Mouse (Mus musculus): Measurements from ENCODE around the gene Srsf12. TPM values are rescaled to one million over a fixed set of nuclear protein-coding genes. Genes with fewer than 3 reads are reported as not detected.

Srsf12 gene
- polyA plus RNA-seq, 1 experiment from 2014 or later = 7.9 TPM

DNA sequence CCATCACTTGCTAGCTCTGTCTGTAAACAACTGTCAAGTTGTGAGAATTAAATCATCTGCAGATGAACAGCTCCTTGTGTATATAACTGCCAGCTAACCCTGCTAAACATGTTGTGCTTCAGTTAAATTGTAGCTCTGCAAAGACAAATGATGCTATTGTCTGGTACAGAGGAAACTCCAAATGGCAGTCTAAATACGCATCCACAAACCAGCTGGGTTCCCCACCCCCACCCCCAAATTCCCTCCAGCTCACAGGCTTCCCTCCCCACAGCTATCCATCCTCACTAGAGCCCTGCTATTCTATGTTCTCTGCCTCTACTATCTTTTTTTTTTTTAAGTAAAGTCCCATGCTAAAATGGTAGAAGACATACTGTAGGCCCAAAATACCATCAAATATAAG, 13.1 kb downstream of the Srsf12 start:
- Histone ChIP-seq H3K9ac (ENCODE audit: low read length) (no peak overlapping the region), H3K27me3 (ENCODE audit: control insufficient read depth, insufficient read depth, low read length) (no peaks in the 10 kb centered on the region), H3K36me3 (ENCODE audit: control insufficient read depth, insufficient read depth, low read length) (no peaks in the 10 kb centered on the region), H3K9me3 (ENCODE audit: control insufficient read depth, low read length) (no peaks in the 10 kb centered on the region), H3K27ac (ENCODE audit: low read depth, low read length) (no peak overlapping the region), H3K4me3 (ENCODE audit: low read depth, low read length) (no peak overlapping the region), H3K4me1 (replicated peaks; ENCODE audit: control insufficient read depth, insufficient read depth, low read length) (no peaks in the 10 kb centered on the region), H3K4me2 (ENCODE audit: low read depth, low read length, severe bottlenecking) (no peak overlapping the region)
- 67% methylated on average over 1 of the region's 1 CpGs for WGBS
- no peak for DNase-seq (ENCODE audit: low spot score)
- ATAC-seq (replicated peaks; ENCODE audit: low FRiP score) = no peak

DNA sequence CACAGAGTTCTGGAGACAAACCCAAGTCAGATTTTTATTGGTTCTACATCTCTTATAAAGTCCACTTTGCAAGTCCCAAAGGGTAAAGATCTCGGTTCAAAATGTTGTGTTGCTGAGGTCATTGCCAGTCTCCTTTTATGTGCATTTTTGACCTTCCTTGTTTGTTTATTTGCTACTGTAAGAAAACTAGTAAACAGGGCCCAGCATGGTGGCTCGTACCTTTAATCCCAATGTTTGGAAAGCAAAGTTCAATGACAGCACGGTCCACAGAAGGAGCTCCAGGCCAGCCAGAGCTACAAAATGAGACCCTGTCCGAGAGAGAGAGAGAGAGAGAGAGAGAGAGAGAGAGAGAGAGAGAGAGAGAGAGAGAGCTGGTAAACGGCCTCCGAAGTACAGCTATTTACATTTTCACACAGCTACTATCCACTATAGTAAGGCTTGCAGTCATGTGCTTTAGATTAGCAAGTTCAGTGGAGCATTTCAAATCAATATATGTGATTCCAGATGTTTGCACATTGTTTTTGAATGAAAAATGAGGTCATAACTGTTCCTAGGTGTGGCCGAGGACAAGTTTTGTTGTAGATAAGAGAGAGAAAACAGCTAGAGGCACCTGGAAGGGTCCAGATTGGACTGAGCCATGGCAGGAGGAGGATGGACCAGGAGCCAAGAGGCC, 15.3 kb downstream of the Srsf12 start:
- 75% methylated on average over 7 of the region's 7 CpGs for WGBS
- Histone ChIP-seq H3K9me3 (ENCODE audit: control insufficient read depth, low read length) (no peaks in the 10 kb centered on the region), H3K27me3 (ENCODE audit: control insufficient read depth, insufficient read depth, low read length) (no peaks in the 10 kb centered on the region), H3K27ac (ENCODE audit: low read depth, low read length) (no peak overlapping the region), H3K9ac (ENCODE audit: low read length) (no peak overlapping the region), H3K36me3 (ENCODE audit: control insufficient read depth, insufficient read depth, low read length) (no peaks in the 10 kb centered on the region), H3K4me1 (replicated peaks; ENCODE audit: control insufficient read depth, insufficient read depth, low read length) (no peaks in the 10 kb centered on the region), H3K4me3 (ENCODE audit: low read depth, low read length) (no peak overlapping the region), H3K4me2 (ENCODE audit: low read depth, low read length, severe bottlenecking) (no peak overlapping the region)
- DNase-seq (ENCODE audit: low spot score) = no peak
- ATAC-seq (replicated peaks; ENCODE audit: low FRiP score) = no peak

DNA sequence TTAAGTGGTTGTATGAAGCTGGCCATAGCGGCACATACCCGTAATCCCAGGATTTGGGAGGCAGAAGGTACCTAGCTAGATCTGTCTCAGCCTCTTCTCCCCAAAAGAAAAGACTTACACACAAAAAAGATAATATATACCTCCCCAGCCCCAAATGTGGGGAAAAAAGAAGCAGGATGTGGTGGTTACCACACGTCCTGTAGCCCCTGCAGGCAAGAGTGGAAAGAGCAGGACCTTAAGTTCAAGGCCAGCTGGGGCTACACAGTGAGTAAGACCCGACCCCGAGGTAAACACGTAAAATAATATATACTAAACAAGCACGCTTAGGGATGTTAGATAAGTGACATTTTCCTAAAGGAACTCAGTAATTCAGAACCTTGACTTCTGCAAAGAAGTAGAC, 18.4 kb downstream of the Srsf12 start:
- H3K4me2 ChIP-seq (ENCODE audit: low read depth, low read length, severe bottlenecking) = no peak overlapping the region
- H3K9me3 ChIP-seq (ENCODE audit: control insufficient read depth, low read length) = no peaks in the 10 kb centered on the region
- no peak for ATAC-seq (replicated peaks; ENCODE audit: low FRiP score)
- no peak overlapping the region for H3K4me3 ChIP-seq (ENCODE audit: low read depth, low read length)
- H3K9ac ChIP-seq (ENCODE audit: low read length) = no peak overlapping the region
- 91% methylated on average over 7 of the region's 7 CpGs for WGBS
- no peaks in the 10 kb centered on the region for H3K4me1 ChIP-seq (replicated peaks; ENCODE audit: control insufficient read depth, insufficient read depth, low read length)
- no peaks in the 10 kb centered on the region for H3K27me3 ChIP-seq (ENCODE audit: control insufficient read depth, insufficient read depth, low read length)
- H3K27ac ChIP-seq (ENCODE audit: low read depth, low read length) = no peak overlapping the region
- DNase-seq (ENCODE audit: low spot score) = no peak
- no peaks in the 10 kb centered on the region for H3K36me3 ChIP-seq (ENCODE audit: control insufficient read depth, insufficient read depth, low read length)

DNA sequence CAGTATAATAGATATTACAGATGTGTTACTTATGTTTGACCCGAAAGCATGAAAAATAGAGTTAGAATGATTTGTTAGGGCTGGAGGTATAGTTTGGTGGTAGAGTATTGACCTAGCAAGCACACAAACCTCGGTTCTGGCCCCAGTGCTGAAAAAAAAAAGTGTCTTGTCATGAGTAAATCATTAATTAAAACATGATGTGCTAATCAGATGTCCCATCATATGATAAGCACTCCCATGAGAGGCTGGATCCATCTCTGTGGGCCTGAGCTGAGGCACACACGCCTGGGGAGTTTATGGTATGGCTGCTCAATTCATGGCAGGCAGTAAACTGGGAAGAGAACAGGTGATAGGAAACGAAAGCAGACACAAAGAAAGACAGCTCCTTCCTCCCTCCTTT, 20.8 kb downstream of the Srsf12 start:
- Histone ChIP-seq H3K27ac (ENCODE audit: low read depth, low read length) (no peak overlapping the region), H3K9me3 (ENCODE audit: control insufficient read depth, low read length) (no peaks in the 10 kb centered on the region), H3K27me3 (ENCODE audit: control insufficient read depth, insufficient read depth, low read length) (no peaks in the 10 kb centered on the region), H3K4me1 (replicated peaks; ENCODE audit: control insufficient read depth, insufficient read depth, low read length) (no peaks in the 10 kb centered on the region), H3K9ac (ENCODE audit: low read length) (no peak overlapping the region), H3K4me3 (ENCODE audit: low read depth, low read length) (no peak overlapping the region), H3K4me2 (ENCODE audit: low read depth, low read length, severe bottlenecking) (no peak overlapping the region), H3K36me3 (ENCODE audit: control insufficient read depth, insufficient read depth, low read length) (no peaks in the 10 kb centered on the region)
- DNase-seq (ENCODE audit: low spot score) (no peak), ATAC-seq (replicated peaks; ENCODE audit: low FRiP score) (no peak)
- 88% methylated on average over 4 of the region's 4 CpGs for WGBS

DNA sequence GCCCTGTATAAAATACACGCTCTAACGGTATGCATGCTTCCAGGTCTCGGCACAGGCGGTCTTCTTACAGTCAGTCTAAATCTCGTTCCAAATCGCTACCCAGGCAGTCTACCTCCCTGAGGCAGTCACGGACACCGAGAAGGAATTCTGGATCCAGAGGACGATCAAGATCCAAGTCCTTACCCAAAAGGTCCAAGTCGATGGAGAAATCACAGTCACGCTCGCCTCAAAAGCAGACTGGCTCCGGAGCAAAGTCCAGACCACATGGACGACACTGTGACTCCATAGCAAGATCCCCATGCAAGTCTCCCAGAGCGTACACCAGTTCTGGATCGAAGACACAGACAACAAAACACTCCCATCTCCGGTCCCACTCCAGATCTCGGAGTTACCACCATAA, 22.1 kb downstream of the Srsf12 start:
- 92% methylated on average over 18 of the region's 18 CpGs for WGBS
- no peaks in the 10 kb centered on the region for H3K9me3 ChIP-seq (ENCODE audit: control insufficient read depth, low read length)
- H3K4me3 ChIP-seq (ENCODE audit: low read depth, low read length) = no peak overlapping the region
- H3K36me3 ChIP-seq (ENCODE audit: control insufficient read depth, insufficient read depth, low read length) = no peaks in the 10 kb centered on the region
- no peaks in the 10 kb centered on the region for H3K4me1 ChIP-seq (replicated peaks; ENCODE audit: control insufficient read depth, insufficient read depth, low read length)
- H3K27ac ChIP-seq (ENCODE audit: low read depth, low read length) = no peak overlapping the region
- H3K27me3 ChIP-seq (ENCODE audit: control insufficient read depth, insufficient read depth, low read length) = no peaks in the 10 kb centered on the region
- no peak overlapping the region for H3K4me2 ChIP-seq (ENCODE audit: low read depth, low read length, severe bottlenecking)
- H3K9ac ChIP-seq (ENCODE audit: low read length) = no peak overlapping the region
- no peak for DNase-seq (ENCODE audit: low spot score)
- no peak for ATAC-seq (replicated peaks; ENCODE audit: low FRiP score)

DNA sequence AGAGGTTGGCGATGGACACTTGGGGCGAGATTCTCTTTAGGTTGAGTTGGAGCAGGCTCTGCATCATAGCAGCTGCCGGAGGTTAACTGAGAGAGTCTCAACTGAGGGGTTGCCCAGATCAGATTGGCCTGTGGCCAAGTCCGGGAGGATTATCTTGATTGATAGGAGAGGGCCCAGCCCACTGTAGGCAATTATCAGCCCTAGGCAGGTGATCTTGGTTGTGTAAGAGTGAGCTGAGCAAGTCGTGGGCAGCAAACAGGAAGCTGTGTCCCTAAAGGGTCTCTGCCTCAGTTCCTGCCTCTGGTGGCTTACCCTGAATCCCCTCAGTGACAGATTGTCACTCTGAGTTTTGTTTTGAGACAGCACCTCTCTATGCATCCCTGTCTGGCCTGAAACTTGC, 33.7 kb downstream of the Srsf12 start:
- 69% methylated on average over 5 of the region's 5 CpGs for WGBS
- H3K4me3 ChIP-seq (ENCODE audit: low read depth, low read length) = no peak overlapping the region
- no peaks in the 10 kb centered on the region for H3K9me3 ChIP-seq (ENCODE audit: control insufficient read depth, low read length)
- H3K36me3 ChIP-seq (ENCODE audit: control insufficient read depth, insufficient read depth, low read length) = no peaks in the 10 kb centered on the region; the same call in 1 of the 2 replicates
- no peaks in the 10 kb centered on the region; the same call in 1 of the 2 replicates for H3K4me1 ChIP-seq (replicated peaks; ENCODE audit: control insufficient read depth, insufficient read depth, low read length)
- H3K4me2 ChIP-seq (ENCODE audit: low read depth, low read length, severe bottlenecking) = no peak overlapping the region
- DNase-seq (ENCODE audit: low spot score) = peak; percentile 56
- H3K9ac ChIP-seq (ENCODE audit: low read length) = no peak overlapping the region
- no peaks in the 10 kb centered on the region for H3K27me3 ChIP-seq (ENCODE audit: control insufficient read depth, insufficient read depth, low read length)
- H3K27ac ChIP-seq (ENCODE audit: low read depth, low read length) = no peak overlapping the region
- ATAC-seq (replicated peaks; ENCODE audit: low FRiP score) = no peak

DNA sequence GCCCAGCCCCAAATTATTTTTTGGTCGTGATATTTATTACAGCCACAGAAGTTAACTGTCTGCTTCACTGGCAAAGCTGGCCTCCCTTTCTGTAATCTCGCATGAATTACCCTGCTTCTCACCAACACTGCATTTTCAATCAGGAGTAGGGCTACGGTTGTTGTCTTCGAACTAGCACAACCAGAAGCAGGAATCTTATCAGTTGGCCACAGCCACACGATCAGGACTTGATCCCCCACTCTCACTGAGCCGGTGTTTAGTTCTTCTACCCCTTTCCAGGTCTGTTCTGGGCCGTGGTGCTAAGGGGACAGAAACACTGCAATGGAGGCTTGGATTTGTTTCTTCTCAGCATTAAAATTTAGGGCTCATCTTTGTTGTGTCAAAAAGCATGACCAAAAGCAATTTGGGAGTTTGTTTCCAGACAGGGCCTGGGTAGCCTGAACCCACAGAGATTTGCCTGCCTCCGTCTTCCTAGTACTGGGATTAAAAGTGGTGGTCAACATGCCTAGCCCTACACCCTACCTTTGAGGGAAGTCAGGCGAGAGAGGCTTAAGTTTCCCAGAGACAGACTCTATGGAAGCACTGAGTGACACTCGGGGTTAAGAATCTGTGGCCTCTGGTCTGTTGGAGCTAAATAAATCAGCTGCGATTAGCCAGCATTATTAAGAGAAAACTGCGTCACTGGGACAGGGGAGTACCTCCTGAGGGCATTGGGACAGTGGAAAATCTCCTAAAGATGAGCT, 34.4 kb downstream of the Srsf12 start:
- no peaks in the 10 kb centered on the region for H3K9me3 ChIP-seq (ENCODE audit: control insufficient read depth, low read length)
- no peak for DNase-seq (ENCODE audit: low spot score)
- no peaks in the 10 kb centered on the region; the same call in 1 of the 2 replicates for H3K4me1 ChIP-seq (replicated peaks; ENCODE audit: control insufficient read depth, insufficient read depth, low read length)
- H3K9ac ChIP-seq (ENCODE audit: low read length) = no peak overlapping the region
- H3K27me3 ChIP-seq (ENCODE audit: control insufficient read depth, insufficient read depth, low read length) = no peaks in the 10 kb centered on the region
- ATAC-seq (replicated peaks; ENCODE audit: low FRiP score) = no peak
- no peak overlapping the region for H3K27ac ChIP-seq (ENCODE audit: low read depth, low read length)
- no peaks in the 10 kb centered on the region; the same call in 1 of the 2 replicates for H3K36me3 ChIP-seq (ENCODE audit: control insufficient read depth, insufficient read depth, low read length)
- no peak overlapping the region for H3K4me2 ChIP-seq (ENCODE audit: low read depth, low read length, severe bottlenecking)
- WGBS = 85% methylated on average over 12 of the region's 12 CpGs
- H3K4me3 ChIP-seq (ENCODE audit: low read depth, low read length) = no peak overlapping the region

DNA sequence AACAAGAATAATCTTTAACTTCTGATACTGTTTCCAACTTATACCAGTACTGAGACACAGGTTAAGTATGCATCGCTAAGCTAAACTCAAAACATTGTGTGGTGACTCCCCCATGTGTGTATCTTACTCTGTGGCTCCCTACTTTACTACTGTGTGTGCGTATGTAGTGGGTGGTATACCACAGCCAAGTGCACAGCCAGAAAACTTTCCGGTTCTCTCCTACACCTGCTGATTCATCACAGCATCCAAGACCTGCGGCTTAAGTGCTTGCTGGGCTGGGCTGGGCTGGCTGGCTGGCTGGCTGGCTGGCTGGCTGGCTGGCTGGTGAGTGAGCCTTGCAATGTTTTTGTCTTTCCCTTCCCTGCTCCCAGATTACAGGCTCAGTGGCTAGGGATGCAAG, 35.1 kb downstream of the Srsf12 start:
- H3K4me3 ChIP-seq (ENCODE audit: low read depth, low read length) = no peak overlapping the region
- ATAC-seq (replicated peaks; ENCODE audit: low FRiP score) (no peak), DNase-seq (ENCODE audit: low spot score) (no peak)
- H3K27me3 ChIP-seq (ENCODE audit: control insufficient read depth, insufficient read depth, low read length) = no peaks in the 10 kb centered on the region
- H3K36me3 ChIP-seq (ENCODE audit: control insufficient read depth, insufficient read depth, low read length) = no peaks in the 10 kb centered on the region; the same call in 1 of the 2 replicates
- no peak overlapping the region for H3K27ac ChIP-seq (ENCODE audit: low read depth, low read length)
- 92% methylated on average over 4 of the region's 4 CpGs for WGBS
- no peak overlapping the region for H3K9ac ChIP-seq (ENCODE audit: low read length)
- no peak overlapping the region for H3K4me2 ChIP-seq (ENCODE audit: low read depth, low read length, severe bottlenecking)
- no peaks in the 10 kb centered on the region for H3K9me3 ChIP-seq (ENCODE audit: control insufficient read depth, low read length)
- H3K4me1 ChIP-seq (replicated peaks; ENCODE audit: control insufficient read depth, insufficient read depth, low read length) = no peaks in the 10 kb centered on the region; the same call in 1 of the 2 replicates

All from forebrain, embryonic 11.5 days (tissue).